Mouse (Mus musculus): ENCODE results near the gene Mrpl43. TPM values are rescaled to one million over a fixed set of nuclear protein-coding genes. Genes with fewer than 3 reads are reported as not detected.
A peak's percentile ranks its signal among the peaks of the same experiment; 100 is the strongest.

The Mrpl43 gene
- total RNA-seq, 1 experiment from 2014 or later: 45.6 TPM

DNA sequence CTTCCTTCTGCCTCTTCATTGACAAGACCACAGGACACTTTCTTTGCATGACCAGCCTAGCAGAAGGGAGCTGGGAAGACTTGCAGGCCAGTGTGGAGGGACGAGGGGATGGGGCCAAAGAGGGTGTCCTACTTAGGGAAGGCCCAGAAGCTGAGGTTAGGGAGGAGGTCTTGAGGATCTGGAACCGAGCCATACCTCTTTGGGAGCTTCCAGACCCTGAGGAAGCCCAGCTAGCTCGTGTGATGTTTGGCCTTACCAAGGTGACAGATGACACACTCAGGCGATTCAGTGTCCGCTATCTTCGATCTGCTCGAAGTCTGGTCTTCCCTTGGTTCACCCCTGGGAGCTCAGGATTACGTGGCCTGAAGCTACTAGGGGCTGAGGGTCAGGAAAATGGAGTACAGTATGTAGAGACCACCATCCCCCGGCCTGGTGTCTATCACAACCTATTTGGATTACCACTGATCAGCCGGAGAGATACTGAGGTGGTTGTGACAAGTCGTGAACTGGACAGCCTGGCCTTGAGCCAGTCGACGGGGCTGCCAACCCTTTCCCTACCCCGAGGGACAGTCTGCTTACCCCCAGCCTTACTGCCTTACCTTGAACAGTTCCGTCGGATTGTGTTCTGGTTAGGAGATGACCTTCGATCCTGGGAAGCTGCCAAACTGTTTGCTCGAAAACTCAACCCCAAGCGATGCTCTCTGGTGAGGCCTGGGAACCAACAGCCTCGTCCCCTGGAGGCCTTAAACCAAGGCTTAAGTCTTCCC is 1.4 kb upstream of the Mrpl43 start:
- DNase-seq: peak; percentile 77

DNA sequence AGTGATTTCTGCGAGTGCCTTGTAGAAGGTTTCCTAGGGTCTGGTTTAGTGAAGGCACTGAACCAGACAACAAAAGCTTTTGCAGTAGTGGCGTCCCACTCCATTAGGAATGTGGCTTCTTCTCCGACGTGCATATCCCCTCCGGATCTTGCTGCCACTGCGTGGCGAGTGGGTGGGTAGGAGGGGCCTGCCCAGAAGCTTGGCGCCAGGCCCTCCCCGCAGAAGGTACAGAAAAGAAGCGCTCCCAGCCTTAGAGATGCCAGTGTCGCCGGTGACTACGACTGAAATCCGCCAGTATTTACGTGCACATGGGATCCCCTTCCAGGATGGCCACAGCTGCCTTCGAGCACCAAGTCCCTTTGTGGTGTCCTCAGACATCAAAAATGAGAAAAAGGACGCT is 779 bp upstream of the Mrpl43 start:
- peak; percentile 28 for DNase-seq

DNA sequence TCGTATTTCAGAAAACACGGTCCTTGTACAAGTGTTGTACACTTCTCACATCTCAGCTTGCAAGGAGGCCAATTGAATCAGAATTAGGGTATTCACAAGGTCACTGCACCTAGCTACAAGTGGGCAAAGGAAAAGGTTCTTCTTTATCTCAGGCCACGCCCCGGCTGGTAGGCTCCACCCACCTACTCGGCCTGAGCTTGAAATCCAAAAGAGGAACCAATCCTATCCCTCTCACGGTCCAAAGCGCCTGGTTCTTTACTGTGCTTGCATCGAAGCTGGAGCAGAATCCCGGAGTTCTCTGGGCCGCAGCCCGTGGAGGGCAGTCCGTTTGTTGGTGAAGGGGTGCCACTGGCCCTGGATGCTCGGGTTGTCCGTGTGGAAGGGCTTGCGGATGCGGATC is 798 bp downstream of the Mrpl43 start, which contains the start of gene Twnk:
Gene Twnk, plus strand, starts transcription at position 220 of the 400 bp plus-strand sequence.
- peak; percentile 78 for DNase-seq

DNA sequence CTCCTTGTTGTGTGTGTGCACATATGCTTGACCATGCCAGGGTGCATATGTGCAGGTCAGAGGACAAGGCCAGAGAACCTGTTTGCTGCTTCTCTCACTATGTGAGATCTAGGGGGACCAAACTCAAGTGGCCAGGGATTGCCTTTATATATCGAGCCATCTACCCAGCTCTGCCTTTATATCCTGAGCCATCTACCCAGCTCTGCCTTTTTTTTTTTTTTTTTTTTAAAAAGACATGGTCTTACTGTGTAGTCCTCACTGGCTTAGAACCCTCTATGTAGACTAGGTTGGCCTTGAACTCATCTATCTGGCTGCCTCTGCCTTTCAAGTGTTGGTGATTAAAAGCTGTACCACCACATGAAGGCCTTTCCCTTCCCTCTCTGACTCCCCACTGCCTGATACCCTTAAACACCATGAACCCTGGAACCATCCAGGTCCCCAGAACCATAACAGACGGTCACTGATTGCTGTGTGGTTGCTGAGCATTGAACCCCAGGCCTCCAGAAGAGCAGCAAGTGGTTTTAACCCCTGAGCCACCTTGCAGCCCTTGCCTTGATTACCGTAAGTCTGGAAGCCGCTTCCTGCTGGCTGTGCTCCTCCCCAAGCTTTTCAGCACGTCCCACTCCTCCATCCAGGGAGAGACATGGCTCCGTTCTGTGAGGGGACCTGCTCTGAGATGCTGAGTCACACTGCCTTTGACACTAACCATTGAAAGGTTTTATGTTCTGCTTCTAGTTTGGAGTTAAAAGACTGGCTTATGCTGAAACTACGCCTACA is 2.3 kb downstream of the Mrpl43 start:
- no peak for DNase-seq

DNA sequence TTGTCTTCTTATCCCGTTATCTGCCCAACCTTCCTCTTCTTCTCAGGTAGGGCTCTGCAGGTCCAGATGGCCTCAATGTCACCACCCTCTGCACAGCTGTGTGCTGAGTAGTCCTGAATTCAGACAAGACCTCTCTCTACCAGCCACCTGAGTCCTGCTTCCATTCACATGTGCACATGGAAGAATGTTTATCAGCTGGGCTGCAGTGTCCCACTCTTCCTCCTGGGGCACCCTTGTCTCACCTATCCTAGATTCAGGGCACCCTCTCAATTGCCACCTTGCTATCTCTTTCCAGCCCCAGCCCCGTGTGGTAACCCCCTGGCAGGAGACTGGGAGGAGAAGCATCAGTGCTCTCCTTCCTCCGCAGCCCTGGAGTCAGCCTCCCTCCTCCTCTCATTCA is 3.9 kb downstream of the Mrpl43 start:
- DNase-seq: no peak

DNA sequence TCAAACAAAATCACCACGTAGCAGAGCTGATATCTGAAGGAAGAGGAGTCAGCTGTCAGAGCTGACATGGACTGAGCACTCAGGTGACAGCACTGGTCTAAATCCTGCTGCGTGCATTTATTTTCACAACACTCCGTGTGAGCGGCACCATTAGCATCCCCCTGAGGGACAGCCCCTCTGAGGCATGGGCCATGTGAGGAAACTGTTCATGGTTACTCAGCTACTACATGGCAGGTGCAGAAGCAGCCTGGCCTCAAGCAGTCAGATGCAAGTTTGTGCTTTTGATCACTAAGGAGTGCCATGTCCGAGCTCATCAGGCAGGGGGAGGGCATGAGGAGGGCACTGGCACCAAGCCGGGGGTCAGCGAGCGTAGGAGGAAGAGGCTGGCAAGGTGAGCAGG is 6.6 kb downstream of the Mrpl43 start:
- DNase-seq: no peak

DNA sequence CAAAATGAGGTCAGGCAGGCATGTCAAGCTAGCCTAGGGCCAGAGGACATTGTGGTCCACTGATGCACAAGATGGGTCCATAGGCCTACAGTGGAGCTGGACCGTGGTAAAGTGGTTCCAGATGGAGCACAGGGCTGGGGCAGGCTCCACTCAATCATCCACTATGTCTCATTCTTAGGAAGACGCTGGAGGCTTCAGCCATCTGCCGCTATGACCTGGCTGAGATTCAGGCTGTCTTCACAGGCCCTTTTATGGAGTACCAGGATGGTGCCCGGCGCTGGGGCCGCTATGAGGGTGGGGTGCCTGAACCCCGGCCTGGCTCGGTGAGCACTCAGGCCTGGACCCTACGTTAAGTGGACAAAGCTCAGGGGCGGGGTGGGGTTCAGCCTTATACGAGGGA is 8.5 kb downstream of the Mrpl43 start:
- no peak for DNase-seq

DNA sequence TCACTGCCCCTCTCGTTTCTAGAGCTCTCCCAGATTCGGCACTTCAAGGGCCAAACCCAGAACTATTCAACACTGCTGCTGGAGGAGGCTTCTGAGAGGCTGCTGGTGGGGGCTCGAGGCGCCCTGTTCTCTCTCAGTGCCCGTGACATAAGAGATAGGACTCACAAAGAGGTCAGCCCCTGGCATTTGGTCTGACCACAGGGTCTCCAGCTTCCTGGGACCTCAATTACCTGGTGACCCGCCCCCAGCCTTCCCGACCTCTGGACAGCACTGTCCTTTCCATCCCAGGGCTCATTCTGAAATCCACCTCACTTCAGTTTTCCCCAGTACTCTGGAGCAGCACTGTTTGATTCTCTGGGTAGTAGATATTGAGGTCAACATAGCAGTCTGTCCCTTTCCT is 13.5 kb downstream of the Mrpl43 start:
- no peak for DNase-seq

DNA sequence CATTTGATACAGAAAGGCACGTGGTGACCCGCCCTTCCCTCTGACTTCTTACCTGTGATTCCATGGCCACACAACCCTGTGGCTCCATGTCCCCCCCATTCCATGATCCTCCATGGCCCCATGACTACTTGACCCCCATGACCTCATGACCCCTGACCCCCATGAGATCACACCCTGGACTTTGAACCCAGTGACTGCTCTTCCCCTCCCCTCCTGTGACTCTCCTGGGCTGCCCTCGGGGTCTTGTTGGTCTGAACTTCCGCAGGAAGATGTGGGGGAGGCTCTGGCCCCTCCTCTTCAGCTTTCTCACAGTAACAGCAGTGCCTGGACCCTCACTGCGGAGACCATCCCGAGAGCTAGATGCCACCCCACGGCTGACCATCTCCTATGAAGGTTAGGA is 14.0 kb downstream of the Mrpl43 start:
- DNase-seq: no peak

DNA sequence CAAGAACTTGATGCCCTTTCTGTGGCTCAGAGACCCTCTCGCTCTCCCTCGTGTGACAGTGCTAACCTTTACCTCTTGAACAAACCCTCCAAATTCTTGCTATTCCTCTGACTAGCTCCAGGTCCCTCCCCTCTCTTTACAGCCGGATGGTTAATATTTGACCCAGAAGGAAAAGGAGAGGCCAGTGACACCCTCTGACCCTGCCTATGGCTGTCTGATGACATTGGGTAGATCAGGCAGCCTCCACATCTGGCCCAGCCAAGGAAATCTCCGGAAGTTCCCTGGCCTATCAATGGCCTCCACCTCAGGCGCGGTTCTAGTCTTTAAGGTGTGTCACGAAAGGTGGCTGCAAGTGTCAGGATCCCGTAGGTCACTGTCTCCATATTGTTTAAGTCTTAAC is 15.2 kb downstream of the Mrpl43 start:
- DNase-seq: no peak

DNA sequence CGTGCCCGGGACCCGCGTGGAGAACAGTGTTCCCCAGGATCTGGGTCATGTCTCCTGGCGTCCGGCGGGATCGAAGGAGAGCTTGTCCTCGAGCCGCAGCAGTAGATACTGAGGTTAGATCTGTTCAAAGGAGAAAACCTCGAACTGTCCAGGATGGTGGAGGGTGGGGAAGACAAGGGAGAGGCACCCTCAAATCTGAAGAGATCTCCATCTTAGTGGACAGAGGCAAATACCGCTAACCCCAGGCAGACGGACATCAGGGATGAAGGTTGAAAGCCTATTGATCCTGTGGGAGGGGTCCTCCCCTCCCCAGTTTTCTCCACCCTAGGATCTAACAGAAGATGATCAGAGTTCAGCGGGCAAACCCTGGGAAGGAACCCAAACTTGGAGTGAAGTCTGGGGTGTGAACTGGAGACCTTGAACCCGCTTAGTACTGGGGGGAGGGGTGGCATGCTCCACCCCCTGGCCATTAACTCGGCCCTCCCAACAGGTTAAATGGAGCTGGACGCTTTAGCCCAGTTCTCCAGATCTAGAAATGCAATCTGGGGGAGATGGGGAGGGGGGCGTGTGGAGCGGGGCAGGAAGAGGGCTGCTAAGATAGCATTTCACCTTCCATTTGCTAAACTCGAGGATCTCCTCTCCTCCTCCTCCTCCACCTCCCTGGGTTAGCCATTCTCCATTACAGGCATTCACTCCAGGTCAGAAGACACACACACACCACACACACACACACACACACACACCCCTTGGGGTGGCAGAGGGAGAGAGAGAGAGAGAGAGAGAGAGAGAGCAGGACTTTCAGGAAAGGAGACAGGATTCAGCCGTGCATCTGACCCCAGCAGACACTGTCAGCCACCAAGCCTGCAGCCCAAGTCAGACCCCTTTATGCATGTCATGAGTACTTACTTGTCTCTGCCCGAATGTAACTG is 16.4 kb downstream of the Mrpl43 start:
- peak; percentile 25 for DNase-seq

DNA sequence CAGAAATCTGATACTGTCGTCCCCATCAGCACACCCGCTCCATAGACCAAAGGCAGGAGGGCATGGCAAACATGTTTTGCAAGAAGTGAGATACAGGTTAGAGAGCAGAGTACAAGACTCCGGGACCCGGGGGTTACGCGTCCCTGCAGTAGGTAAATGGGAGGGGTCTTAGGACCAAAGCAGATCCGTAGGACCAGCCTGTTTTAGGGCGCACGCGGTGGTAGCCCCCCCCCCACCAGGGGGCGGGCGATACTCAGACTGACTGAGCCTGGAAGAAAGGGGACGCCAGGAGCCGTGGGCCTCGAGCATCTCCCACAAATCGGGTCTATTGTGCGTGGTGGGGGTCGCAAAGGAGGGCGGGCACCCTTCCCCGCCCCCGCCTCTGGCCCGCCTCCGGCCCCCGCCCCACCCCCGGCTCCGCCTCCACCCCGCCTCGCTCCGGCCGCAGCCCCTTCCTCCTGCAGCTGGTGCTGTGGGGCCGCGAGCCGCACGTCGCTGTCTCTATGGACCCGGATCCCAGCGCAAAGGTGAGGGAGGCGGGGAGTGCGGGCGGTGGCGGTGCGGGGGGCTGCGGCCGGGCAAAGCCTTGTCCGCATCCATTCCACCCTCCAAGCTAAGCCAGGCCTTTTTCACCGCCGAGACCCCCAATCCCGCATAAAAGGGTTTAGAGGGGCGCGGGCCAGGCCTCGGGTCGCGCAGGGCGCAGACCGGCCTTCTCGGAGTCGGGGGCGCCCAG is 17.2 kb downstream of the Mrpl43 start, which contains the start of gene Sema4g:
Gene Sema4g, plus strand, starts transcription at position 271 of the 736 bp plus-strand sequence.
- peak; percentile 43 for DNase-seq

DNA sequence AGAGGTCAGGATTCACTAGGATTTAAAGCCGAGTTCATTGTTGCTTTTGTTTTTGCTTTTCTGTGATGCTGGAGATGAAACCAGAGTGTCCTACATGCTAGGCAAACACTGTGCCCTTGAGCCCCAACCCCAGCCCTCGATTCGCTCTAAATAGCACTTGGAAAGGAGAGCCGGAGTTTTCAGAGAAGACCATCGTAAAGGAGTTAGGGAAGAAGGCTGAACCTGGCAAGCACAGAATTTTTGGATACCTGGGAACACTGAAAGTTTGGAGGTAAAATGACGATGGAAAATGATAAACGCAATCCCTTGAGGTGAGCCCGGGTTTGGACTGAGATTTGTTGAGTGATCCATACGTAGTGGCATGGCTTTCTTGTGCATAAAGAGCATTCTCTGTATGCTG is 17.9 kb downstream of the Mrpl43 start:
- no peak for DNase-seq

DNA sequence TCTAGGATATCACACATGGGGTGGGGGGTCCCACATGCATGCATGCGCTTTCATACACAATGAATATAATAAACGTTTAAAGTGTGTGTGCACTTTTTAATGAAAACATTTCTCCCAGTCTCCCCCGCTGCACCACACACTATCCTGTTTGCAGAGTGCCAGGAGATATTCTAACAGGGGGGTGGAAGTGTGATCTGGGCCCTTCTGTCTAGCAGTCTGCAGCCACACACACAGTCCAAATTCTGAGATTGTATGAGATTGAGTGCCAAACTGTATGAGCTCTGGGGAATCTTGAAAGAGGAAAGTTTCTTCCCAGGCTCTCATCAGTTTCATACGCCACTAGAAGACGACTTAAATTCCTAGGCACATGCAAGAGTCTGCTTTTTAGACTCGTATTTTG is 18.4 kb downstream of the Mrpl43 start:
- DNase-seq: no peak

DNA sequence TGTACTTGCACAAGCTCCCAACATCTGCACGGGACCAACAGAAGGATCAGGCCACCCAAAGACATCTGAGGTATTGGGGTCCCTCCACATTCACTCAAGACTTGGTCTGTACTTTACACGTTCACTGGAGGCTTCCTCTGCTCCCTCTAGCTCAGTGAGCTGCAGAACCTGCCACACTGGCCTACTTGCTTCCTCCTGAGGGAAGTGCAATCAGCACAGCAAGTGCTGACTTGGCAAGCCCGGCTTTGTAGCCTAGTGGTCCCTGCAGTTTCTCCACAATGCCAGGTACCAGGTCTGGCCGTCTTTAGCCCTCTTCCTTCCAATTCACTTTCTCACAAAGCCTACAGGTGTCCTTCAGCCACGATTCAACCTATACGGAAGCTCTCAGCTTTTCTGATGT is 19.2 kb downstream of the Mrpl43 start:
- no peak for DNase-seq

DNA sequence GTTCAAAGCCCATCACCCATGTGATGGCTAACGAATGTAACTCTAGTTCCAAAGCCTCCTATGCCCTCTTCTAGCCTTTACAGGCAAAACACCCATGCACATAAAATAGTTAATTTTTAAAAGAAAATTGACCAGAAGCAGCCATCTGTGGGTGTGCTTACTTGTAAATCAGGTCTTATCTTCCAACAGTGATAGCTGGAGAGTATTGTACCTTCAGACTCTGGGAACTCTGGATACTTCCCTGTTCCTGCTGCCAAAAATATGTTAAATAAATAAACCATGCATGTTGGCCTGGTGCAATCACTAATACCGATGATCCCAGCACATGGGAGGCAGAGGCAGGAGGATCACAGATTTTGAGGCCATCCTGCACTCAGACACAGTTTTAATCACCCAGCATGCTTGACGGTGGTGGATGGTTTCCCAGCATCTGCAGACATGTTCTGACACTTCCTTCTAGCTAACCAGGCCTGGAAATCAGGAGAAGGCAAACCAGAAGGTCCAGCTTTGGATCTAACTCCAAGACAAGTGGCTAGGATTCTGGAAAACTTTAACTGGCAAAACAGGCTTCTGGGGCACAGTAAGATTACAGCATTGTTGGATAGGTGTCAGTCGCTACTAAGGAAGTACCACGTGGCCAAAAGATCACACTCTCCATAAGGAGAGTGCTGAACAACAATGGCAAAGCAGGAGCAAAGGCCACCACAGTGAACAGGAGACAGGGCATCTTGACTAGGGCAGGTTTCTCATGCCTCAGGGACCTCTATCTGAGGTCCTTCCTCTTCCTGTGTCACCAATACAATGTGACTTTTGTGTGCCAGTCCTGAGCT is 20.9 kb downstream of the Mrpl43 start:
- DNase-seq: no peak

DNA sequence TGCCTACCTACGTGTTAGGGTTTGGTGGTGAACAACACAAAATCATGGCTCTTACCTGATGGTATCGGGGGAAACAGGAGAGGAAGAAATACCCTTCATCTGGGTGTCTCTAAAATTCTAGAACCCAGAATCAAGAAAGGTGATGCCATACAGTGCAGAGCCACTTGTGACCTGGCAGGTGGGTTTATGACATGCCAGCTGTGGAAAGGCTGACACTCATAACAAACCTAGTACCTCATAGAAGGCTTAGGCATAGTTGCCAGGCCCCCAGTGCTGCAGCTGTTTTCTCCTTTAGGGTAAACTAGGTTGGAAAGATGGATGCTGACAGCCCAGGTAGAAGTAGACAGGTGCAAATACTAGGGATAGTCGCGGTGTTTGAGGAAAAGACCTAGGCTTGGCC is 21.8 kb downstream of the Mrpl43 start:
- no peak for DNase-seq

DNA sequence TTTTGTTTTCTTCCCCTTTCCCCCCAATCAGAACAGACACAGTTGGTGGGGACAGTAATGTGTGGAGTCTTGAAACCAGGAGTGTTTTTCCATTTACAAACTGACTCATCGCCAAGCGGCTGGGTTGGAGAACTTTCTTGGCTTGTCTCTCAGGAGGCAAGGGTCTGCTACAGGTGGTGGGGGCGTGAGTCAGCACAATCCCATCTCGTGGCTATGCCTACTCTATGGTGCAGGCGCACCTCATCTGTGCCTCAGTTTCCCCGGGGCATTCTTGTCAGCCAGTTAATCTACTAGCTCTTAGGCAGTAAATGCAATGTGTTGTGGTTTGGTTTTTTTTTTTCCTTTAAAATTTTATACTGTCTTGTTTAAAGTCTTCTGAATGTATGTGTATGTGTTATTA is 22.9 kb downstream of the Mrpl43 start:
- DNase-seq: no peak

DNA sequence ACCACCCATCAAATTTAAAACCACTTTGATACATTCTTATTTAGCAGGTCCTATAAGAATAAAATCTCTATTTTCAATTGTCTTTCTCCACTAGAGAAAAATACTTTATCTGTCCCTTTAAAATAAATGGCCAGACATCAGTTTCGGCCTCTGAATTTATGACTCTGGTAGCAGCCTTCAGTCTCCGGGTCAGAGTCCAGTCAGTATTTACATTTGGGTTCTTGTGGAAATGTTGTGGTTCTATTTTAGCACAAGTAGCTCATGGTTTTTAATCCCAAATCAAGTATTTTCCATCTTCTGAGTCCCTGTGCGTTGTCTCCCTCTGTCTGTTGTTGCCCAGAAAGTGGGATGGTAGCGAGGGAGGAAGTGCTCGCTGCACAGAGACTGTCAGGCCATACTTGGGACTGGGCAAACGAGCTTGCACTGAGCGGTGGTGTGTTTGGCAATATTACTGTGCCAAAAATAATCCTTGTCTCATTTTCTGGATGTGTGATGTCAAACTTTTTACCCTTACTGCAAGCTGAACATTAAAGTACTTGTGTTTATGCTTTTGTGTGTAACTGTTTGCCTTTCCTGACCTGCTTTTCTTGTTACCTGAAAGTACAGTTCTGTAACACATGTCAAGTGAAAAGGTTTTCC is 23.6 kb downstream of the Mrpl43 start:
- no peak for DNase-seq

DNA sequence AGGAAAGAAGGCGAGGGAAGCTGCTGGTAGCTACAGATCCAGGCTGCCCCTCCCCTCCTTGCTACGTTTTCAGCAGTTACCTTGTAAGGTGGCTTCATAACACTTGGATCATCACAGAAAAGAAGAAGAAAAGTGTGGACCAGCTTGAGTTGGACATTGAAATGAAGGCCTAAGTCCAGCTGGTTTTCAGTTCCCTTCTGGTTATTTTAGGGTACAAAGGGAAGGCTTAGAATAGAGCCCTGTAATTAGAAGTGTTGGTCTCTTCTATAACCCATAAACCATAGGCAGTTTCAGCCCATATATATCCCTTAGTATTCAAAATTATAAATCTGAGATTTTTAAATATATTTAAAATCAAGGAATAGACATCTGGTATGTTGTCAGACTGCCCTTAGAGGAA is 25.5 kb downstream of the Mrpl43 start:
- DNase-seq: no peak
